14 mouse cellular contexts compared by ENCODE assay signal in genomic region chr7:97151082-97151813, GRCm38 (mm10).
A peak's percentile ranks its signal among the peaks of the same experiment; 100 is the strongest.
DNase-seq lines count a peak whose midpoint lies in the region; ATAC-seq and TF ChIP-seq lines count a peak whose summit lies in the region.
"Had no signal": no experiment of that assay in that cellular context is flagged by ENCODE, and none has a peak within 500 bp of the region (broad histone marks: within the 10 kb centered on the region; RNA-seq: fewer than 3 reads in every experiment).

No protein-coding gene starts in this region.

- H3K4me2 ChIP-seq in lung, postnatal 0 days (replicated peaks; ENCODE audit: low read depth, low read length), result no peak overlapping the region
- no peak overlapping the region for H3K4me2 ChIP-seq in forebrain, embryonic 12.5 days
- H3K4me2 ChIP-seq in hindbrain, embryonic 16.5 days (ENCODE audit: low read length), result no peak overlapping the region
- H3K4me2 ChIP-seq in neural tube, embryonic 15.5 days, result no peak overlapping the region
- H3K4me2 ChIP-seq: heart, embryonic 13.5 days; limb, embryonic 13.5 days had no signal

- DNase-seq in lung, postnatal 0 days (ENCODE audit: low spot score), result peak; percentile 44
- DNase-seq in lung, postnatal 14 days, result no peak
- DNase-seq in thymus, postnatal 4 days, result no peak
- no peak for DNase-seq in frontal cortex, postnatal 10 days (ENCODE audit: low spot score in 2 of 2)
- DNase-seq: cerebellum, adult 11 months; kidney, adult 8-10 months; liver, postnatal 0 days had no signal

- no peak overlapping the region for H3K9ac ChIP-seq in lung, postnatal 0 days (replicated peaks; ENCODE audit: low read depth)
- no peak overlapping the region for H3K9ac ChIP-seq in forebrain, embryonic 12.5 days
- no peak overlapping the region for H3K9ac ChIP-seq in hindbrain, embryonic 16.5 days (ENCODE audit: low read depth, low read length)
- H3K9ac ChIP-seq in neural tube, embryonic 15.5 days (replicated peaks), result no peak overlapping the region
- H3K9ac ChIP-seq: heart, embryonic 13.5 days; limb, embryonic 13.5 days; liver, postnatal 0 days had no signal

- WGBS in lung, postnatal 0 days, result 62% methylated on average over 2 of the region's 2 CpGs
- WGBS in forebrain, embryonic 12.5 days, result 33% methylated on average over 2 of the region's 2 CpGs
- 48% methylated on average over 2 of the region's 2 CpGs for WGBS in hindbrain, embryonic 16.5 days
- WGBS in neural tube, embryonic 15.5 days, result 32% methylated on average over 2 of the region's 2 CpGs

- TF ChIP-seq CTCF in lung, postnatal 0 days (IDR thresholded peaks at IDR 0.05), result no peak

- no peaks in the 10 kb centered on the region for H3K27me3 ChIP-seq in lung, postnatal 0 days (replicated peaks; ENCODE audit: insufficient read depth, low read length)
- no peaks in the 10 kb centered on the region for H3K27me3 ChIP-seq in forebrain, embryonic 12.5 days
- H3K27me3 ChIP-seq in hindbrain, embryonic 16.5 days (replicated peaks; ENCODE audit: control insufficient read depth, insufficient read depth, low read length), result no peaks in the 10 kb centered on the region
- H3K27me3 ChIP-seq in neural tube, embryonic 15.5 days (replicated peaks), result no peaks in the 10 kb centered on the region
- H3K27me3 ChIP-seq: heart, embryonic 13.5 days; limb, embryonic 13.5 days had no signal

- TF ChIP-seq EP300 in lung, postnatal 0 days (IDR thresholded peaks at IDR 0.05), result no peak

- peak; percentile 48 for ATAC-seq in lung, postnatal 0 days
- peak; percentile 70 for ATAC-seq in forebrain, embryonic 12.5 days (ENCODE audit: low FRiP score)
- peak; percentile 76 for ATAC-seq in hindbrain, embryonic 16.5 days
- ATAC-seq in neural tube, embryonic 15.5 days (ENCODE audit: low FRiP score), result peak; percentile 90
- ATAC-seq: CD4-positive, CD25-positive, alpha-beta regulatory T cell, adult 4 months; liver, postnatal 0 days had no signal

- H3K36me3 ChIP-seq in lung, postnatal 0 days (ENCODE audit: insufficient read depth, low read length), result no peaks in the 10 kb centered on the region
- H3K36me3 ChIP-seq in forebrain, embryonic 12.5 days (replicated peaks), result no peaks in the 10 kb centered on the region
- no peaks in the 10 kb centered on the region for H3K36me3 ChIP-seq in hindbrain, embryonic 16.5 days (ENCODE audit: control insufficient read depth, insufficient read depth, low read length)
- H3K36me3 ChIP-seq in neural tube, embryonic 15.5 days, result no peaks in the 10 kb centered on the region
- H3K36me3 ChIP-seq: heart, embryonic 13.5 days; limb, embryonic 13.5 days had no signal

- no peak overlapping the region for H3K27ac ChIP-seq in lung, postnatal 0 days (ENCODE audit: low read length)
- no peak overlapping the region for H3K27ac ChIP-seq in forebrain, embryonic 12.5 days
- no peak overlapping the region for H3K27ac ChIP-seq in hindbrain, embryonic 16.5 days (ENCODE audit: low read depth, low read length)
- H3K27ac ChIP-seq in neural tube, embryonic 15.5 days (replicated peaks), result no peak overlapping the region
- H3K27ac ChIP-seq: heart, embryonic 13.5 days; left cerebral cortex, adult 2 months; limb, embryonic 13.5 days had no signal

- H3K9me3 ChIP-seq in lung, postnatal 0 days (ENCODE audit: low read length), result no peaks in the 10 kb centered on the region
- no peaks in the 10 kb centered on the region for H3K9me3 ChIP-seq in forebrain, embryonic 12.5 days
- H3K9me3 ChIP-seq in hindbrain, embryonic 16.5 days (ENCODE audit: control insufficient read depth, low read length), result no peaks in the 10 kb centered on the region
- no peaks in the 10 kb centered on the region for H3K9me3 ChIP-seq in neural tube, embryonic 15.5 days (replicated peaks)
- H3K9me3 ChIP-seq: heart, embryonic 13.5 days; limb, embryonic 13.5 days had no signal

- H3K4me1 ChIP-seq in lung, postnatal 0 days (ENCODE audit: insufficient read depth, low read depth, low read length), result no peaks in the 10 kb centered on the region; the same call in 1 of the 2 replicates
- no peaks in the 10 kb centered on the region; the same call in 1 of the 2 replicates for H3K4me1 ChIP-seq in forebrain, embryonic 12.5 days
- H3K4me1 ChIP-seq in hindbrain, embryonic 16.5 days (ENCODE audit: control insufficient read depth, insufficient read depth, low read depth, low read length), result no peaks in the 10 kb centered on the region; the same call in 1 of the 2 replicates
- peaks cover 9% of the 10 kb centered on the region for H3K4me1 ChIP-seq in neural tube, embryonic 15.5 days

- H3K4me3 ChIP-seq in lung, postnatal 0 days (ENCODE audit: low read depth, low read length), result no peak overlapping the region
- no peak overlapping the region for H3K4me3 ChIP-seq in forebrain, embryonic 12.5 days (replicated peaks)
- H3K4me3 ChIP-seq in hindbrain, embryonic 16.5 days (ENCODE audit: low read length), result no peak overlapping the region
- no peak overlapping the region for H3K4me3 ChIP-seq in neural tube, embryonic 15.5 days (replicated peaks)
- H3K4me3 ChIP-seq: heart, embryonic 13.5 days; left cerebral cortex, adult 2 months; limb, embryonic 13.5 days had no signal
